Mouse (Mus musculus) bone marrow, adult 2 months (tissue): ENCODE measurements at regions not wholly inside any gene's neighbourhood (a gene's known extent, or its start where the extent isn't known, plus 50 kb on each side); places are given as distances from the start of the nearest gene placed in this dataset.

Experiments
- CTCF ChIP-seq: fragments of 200-500 bp; IDR thresholded peaks from 2 replicates; pipeline ENCODE4 v1.5.1; 2011; ENCODE audit warnings: low read length, control low read depth; ENCODE audit not compliant: control insufficient read depth, insufficient read depth
- POLR2A ChIP-seq: fragments of 200-500 bp; IDR thresholded peaks from 2 replicates; pipeline ENCODE4 v1.6.1; 2011; ENCODE audit warnings: low read depth, mild to moderate bottlenecking, control low read depth, low read length, borderline replicate concordance; ENCODE audit not compliant: control insufficient read depth

DNA sequence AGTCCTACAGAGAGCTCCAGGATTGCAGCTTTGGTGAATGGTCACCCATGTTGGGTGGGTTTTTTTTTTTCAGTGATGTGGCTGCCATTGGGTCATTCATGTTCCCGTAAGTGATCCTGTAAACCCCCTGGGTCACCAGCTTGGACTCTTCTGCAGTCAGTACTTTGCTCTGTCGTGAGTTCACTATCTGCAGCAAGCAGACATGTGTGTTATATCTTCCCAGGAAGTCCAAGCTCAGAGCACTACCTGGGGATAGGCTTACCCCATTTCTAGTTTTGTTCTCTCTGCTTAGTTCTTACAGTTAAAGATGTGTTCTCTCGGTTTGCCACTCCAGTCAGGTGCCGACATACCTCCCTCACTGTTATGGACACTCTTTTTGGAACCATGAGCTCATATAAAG, 143.4 kb upstream of the Hs6st1 start:
- TF ChIP-seq CTCF (no peak), POLR2A (no peak)
